Mouse (Mus musculus) stomach, postnatal 0 days (tissue): ENCODE results near the gene B3gnt4.

Experiments used
- CTCF ChIP-seq: IDR thresholded peaks from 2 replicates; pipeline ENCODE4 v1.5.1; 2016; ENCODE audit warnings: antibody characterized with exemption, low read depth, mild to moderate bottlenecking, moderate library complexity
- EP300 ChIP-seq: optimal IDR thresholded peaks from 2 replicates; pipeline ENCODE3; 2016; ENCODE audit warnings: antibody characterized with exemption

DNA sequence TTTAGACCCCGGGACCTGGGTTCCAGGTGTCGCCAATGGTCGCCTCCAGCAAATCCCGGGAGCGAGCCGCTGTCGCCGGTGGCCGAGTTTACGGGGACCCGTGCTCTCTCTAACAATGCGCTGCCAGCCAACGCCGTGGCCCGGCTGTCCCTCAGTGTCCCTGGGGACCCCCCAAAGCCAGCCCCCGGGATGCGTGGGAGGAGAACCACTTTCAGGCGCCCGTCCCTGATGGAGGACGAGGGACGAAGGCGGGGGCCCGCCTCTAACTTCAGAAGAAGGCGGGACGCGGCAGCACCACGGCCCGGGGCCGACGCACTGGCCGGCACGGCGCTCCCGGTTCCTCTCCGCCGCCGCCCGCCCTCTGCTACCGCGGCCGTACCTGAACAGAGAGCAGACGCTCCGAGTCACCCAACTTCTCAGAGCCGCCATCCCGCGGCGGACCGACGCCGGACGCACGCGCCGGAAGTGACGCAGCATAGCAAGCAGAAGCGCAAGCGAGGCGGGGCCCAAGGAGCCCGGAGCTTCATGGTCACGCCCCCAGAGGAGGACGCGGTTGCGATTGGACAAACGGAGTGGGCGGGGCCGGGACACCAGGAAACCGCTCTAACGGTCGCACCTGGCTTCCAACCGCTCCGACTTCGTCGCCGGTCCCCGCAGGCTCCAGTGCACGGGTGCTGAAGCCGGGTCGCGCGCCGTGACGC is 13.6 kb downstream of the B3gnt4 start, which contains the start of gene Diablo:
- TF ChIP-seq EP300 (no peak), CTCF (peak; percentile 34; the same call in 1 of the 2 replicates)
